Mouse (Mus musculus) erythroblast, embryonic 14.5 days (primary cell): Measurements from ENCODE around the gene Kars.

Experiments
- GATA1 ChIP-seq: IDR thresholded peaks from 2 replicates; pipeline ENCODE4 v1.6.1; 2012; ENCODE audit warnings: low read length, inconsistent platforms, mixed read lengths
- TAL1 ChIP-seq: IDR thresholded peaks from 3 replicates; pipeline ENCODE4 v1.6.1; 2012; ENCODE audit warnings: low read length, inconsistent platforms, mixed read lengths

DNA sequence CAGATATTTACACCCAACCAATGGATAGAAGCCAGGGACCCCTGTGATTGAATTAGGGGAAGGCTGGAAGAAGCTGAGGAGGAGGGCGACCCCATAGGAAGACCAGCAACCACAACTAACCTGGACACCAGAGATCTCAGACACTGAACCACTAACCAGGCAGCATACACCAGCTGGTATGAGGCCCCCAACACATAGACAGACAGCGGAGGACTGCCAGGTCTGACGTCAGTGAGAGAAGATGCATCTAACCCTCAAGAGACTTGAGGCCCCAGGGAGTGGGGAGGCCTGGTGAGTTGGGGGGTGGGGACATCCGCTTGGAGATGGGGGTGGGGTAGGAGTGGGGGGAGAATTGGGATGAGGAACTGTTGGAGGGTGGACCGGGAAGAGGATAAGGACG, 19.5 kb upstream of the Kars start:
- no peak for TF ChIP-seq GATA1
- no peak for TF ChIP-seq TAL1
